Mouse (Mus musculus) neural tube, embryonic 15.5 days (tissue): ENCODE measurements at regions not wholly inside any gene's neighbourhood (a gene's known extent, or its start where the extent isn't known, plus 50 kb on each side); places are given as distances from the start of the nearest gene placed in this dataset.

Experiments used
- ATAC-seq: fragments of 200-750 bp; cut with Nextera tagmentation; 2 replicates; pipeline ENCODE4 v1.8.0; 2017; ENCODE audit warnings: mild to moderate bottlenecking, moderate TSS enrichment, moderate library complexity; ENCODE audit not compliant: low FRiP score
- H3K27ac ChIP-seq: fragments of 300-500 bp; sonication (generic); replicated peaks from 2 replicates; pipeline ENCODE4 v1.5.1; 2015; ENCODE audit warnings: mild to moderate bottlenecking, inconsistent platforms
- H3K27me3 ChIP-seq: fragments of 300-500 bp; sonication (generic); replicated peaks from 2 replicates; pipeline ENCODE4 v1.6.1; 2015; ENCODE audit warnings: inconsistent platforms
- H3K36me3 ChIP-seq: fragments of 300-500 bp; sonication (generic); 2 replicates; pipeline ENCODE4 v1.6.1; 2015; ENCODE audit warnings: inconsistent platforms
- H3K4me1 ChIP-seq: fragments of 300-500 bp; sonication (generic); 2 replicates; pipeline ENCODE4 v1.6.1; 2015; ENCODE audit warnings: inconsistent platforms
- H3K4me2 ChIP-seq: fragments of 300-500 bp; sonication (generic); 2 replicates; pipeline ENCODE4 v1.6.1; 2015; ENCODE audit warnings: inconsistent platforms, mild to moderate bottlenecking, moderate library complexity
- H3K4me3 ChIP-seq: fragments of 300-500 bp; sonication (generic); replicated peaks from 2 replicates; pipeline ENCODE4 v1.5.1; 2015; ENCODE audit warnings: mild to moderate bottlenecking, inconsistent platforms
- H3K9ac ChIP-seq: fragments of 300-500 bp; sonication (generic); replicated peaks from 2 replicates; pipeline ENCODE4 v1.6.1; 2015; ENCODE audit warnings: mild to moderate bottlenecking, inconsistent platforms
- H3K9me3 ChIP-seq: fragments of 300-500 bp; sonication (generic); replicated peaks from 2 replicates; pipeline ENCODE4 v1.6.1; 2016; ENCODE audit warnings: inconsistent platforms
- WGBS: fragments of 180-500 bp; shearing (Covaris S2); methylation state at CpG from one replicate; pipeline ENCODE4 v1.1.7; 2015; ENCODE audit warnings: mixed read lengths; 5-methylcytosine and 5-hydroxymethylcytosine counted together

DNA sequence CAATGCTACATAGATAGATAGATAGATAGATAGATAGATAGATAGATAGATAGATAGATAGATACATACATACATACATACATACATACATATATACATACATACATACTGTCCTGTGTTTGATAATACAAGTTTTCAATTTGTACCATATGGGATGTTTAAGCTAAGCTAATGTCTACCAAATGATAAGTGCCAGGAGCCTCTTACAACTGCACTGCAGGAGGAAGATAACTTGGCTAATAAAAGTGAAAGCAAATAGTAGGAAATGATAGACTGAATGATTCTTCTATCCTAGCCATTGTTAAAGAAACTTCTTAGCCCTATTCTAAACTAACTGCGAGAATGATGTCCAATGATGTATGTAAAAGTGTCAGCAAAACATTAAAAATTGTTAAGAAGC is 68.1 kb upstream of the P2ry1 start:
- Histone ChIP-seq H3K4me1 (no peaks in the 10 kb centered on the region), H3K27me3 (no peaks in the 10 kb centered on the region), H3K9ac (no peak overlapping the region), H3K4me2 (no peak overlapping the region), H3K36me3 (no peaks in the 10 kb centered on the region), H3K9me3 (no peaks in the 10 kb centered on the region), H3K27ac (no peak overlapping the region), H3K4me3 (no peak overlapping the region)
- 86% methylated on average over 1 of the region's 1 CpGs for WGBS
- no peak for ATAC-seq

DNA sequence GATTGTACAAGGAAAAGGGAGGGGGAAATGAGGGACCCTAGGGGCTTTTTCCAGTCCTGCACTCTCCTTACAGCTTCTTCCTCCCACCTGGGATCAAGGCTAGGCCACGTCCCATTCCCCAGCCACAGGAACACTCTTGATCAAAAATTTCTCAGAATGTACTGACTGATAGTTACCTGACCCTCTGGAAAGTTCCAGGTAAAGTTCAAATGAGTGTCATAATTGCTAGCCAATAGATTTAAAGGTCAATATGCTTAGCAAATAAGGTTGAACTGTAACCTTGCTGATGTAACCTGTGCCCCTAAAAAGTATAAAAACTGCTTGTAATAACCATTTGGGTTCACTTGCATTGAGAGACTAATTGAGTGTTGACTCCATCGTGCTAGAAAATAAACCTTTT is 61.1 kb upstream of the P2ry1 start:
- WGBS: 90% methylated on average over 2 of the region's 2 CpGs
- no peak overlapping the region for H3K4me3 ChIP-seq
- no peaks in the 10 kb centered on the region for H3K27me3 ChIP-seq
- H3K4me1 ChIP-seq: no peaks in the 10 kb centered on the region
- no peak overlapping the region for H3K9ac ChIP-seq
- no peaks in the 10 kb centered on the region for H3K9me3 ChIP-seq
- H3K4me2 ChIP-seq: no peak overlapping the region
- ATAC-seq: no peak
- no peaks in the 10 kb centered on the region for H3K36me3 ChIP-seq
- H3K27ac ChIP-seq: no peak overlapping the region

DNA sequence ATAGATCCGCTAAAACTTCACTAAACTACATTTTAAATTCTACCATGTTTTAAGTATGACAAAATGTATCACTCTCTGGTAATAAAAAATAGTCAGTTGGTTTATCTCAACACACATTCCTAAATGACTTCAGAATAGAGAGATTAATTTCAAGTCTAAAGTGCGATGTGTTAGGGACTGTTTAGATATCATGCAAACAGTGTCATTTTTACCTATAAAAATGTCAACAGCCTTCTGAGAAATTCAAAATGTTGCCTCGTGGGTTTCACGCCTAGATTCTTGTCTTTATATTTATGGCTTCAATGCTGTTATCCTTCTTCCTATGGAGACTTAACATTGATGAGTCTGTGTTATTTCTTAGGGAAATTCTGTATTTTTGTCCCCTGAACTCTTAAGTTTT is 53.7 kb upstream of the P2ry1 start:
- ATAC-seq: no peak
- H3K4me1 ChIP-seq: no peaks in the 10 kb centered on the region
- H3K9me3 ChIP-seq: no peaks in the 10 kb centered on the region
- no peaks in the 10 kb centered on the region for H3K27me3 ChIP-seq
- no peak overlapping the region for H3K27ac ChIP-seq
- no peak overlapping the region for H3K4me2 ChIP-seq
- WGBS: 80% methylated on average over 4 of the region's 4 CpGs
- no peak overlapping the region for H3K9ac ChIP-seq
- H3K4me3 ChIP-seq: no peak overlapping the region
- H3K36me3 ChIP-seq: no peaks in the 10 kb centered on the region
